Mouse (Mus musculus): Measurements from ENCODE around the gene Tmem117.
A peak's percentile ranks its signal among the peaks of the same experiment; 100 is the strongest.

The Tmem117 gene

GRCm38 (mm10) chr15:94770832-94771578, 142.0 kb downstream of the Tmem117 start:
- DNase-seq (ENCODE audit: low spot score in 2 of 2) = no peak

GRCm38 (mm10) chr15:94771691-94772090, 142.7 kb downstream of the Tmem117 start:
- no peak for DNase-seq (ENCODE audit: low spot score in 2 of 2)

DNA sequence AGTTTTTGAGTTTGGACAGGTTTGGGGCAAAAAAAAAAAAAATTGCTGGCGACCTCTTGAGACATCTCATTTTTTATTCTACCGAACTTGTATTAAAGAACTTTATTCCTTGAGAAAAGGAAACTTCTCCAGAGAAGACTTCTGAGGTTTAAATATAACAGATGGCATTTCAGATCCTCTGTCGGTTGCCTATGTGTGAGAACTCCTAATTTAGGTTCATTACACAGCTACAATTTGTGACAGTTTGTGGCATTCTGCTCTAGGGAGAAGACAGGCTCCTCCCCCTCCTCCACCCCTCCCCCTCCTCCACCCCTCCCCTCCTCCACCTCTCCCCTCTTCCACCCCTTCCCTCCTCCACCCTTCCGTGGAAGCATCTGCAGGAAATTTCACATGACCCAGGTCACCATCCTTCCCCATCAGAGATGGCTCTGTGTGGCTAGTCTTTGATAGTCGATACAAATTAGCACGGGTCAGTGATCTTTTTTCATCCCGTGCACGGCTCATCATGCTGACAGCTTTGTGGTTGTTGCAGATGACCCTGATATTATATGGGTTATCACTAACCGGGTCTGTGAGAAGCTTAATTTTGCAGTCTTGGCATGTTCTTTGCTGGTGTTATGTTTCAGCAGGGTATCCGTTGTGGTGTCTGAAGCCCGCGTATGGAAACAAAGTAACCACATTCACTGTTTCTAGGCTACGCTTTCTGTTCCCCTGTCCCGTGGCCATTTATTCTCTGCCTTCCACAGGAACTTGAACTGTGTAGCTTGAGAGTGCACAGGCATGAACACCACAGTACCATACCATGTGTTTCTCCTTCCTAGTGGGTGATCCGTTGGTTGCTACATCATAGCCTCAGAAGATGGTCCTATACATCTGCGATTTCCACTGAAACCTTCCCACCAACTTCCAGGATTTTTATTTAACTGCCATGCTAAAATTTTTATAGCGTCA, 147.4 kb downstream of the Tmem117 start:
- DNase-seq (ENCODE audit: low spot score in 2 of 2) = no peak

- no peak for DNase-seq (ENCODE audit: low spot score in 2 of 2)
These were observed 152.5 kb downstream of the Tmem117 start for GRCm38 (mm10) chr15:94781556-94781955.

- DNase-seq (ENCODE audit: low spot score in 2 of 2) = no peak
These were observed 164.4 kb downstream of the Tmem117 start for GRCm38 (mm10) chr15:94793455-94793854.

DNA sequence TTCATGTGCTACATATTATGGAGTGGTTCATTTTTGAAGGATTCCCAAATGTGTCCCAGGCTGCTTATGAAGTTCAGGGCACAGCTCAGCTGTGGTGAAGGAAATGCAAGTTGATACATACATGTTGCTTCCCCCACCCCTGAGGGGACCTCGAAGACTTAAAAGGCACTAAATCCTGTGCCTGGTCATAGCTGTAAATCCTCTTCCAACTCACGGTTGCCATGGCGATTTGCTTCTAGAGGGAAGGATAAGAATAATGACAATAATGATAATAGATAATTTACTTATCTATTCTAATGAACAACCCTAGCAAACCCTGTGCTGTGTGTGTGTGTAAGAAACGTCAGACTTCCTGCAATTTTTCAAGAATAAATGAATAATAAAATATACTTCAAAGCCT, 166.5 kb downstream of the Tmem117 start:
- DNase-seq (ENCODE audit: low spot score in 2 of 2) = no peak

- DNase-seq (ENCODE audit: low spot score in 2 of 2) = no peak
These were observed 169.2 kb downstream of the Tmem117 start for GRCm38 (mm10) chr15:94798236-94798635.

- DNase-seq (ENCODE audit: low spot score in 2 of 2) = no peak
These were observed 172.4 kb downstream of the Tmem117 start for GRCm38 (mm10) chr15:94801462-94801861.

GRCm38 (mm10) chr15:94802820-94803219, 173.8 kb downstream of the Tmem117 start:
- peak in 1 of 2 experiments; percentile 17 for DNase-seq (ENCODE audit: low spot score in 2 of 2)

- DNase-seq (ENCODE audit: low spot score in 2 of 2) = no peak
These were observed 174.8 kb downstream of the Tmem117 start for GRCm38 (mm10) chr15:94803624-94804342.

DNA sequence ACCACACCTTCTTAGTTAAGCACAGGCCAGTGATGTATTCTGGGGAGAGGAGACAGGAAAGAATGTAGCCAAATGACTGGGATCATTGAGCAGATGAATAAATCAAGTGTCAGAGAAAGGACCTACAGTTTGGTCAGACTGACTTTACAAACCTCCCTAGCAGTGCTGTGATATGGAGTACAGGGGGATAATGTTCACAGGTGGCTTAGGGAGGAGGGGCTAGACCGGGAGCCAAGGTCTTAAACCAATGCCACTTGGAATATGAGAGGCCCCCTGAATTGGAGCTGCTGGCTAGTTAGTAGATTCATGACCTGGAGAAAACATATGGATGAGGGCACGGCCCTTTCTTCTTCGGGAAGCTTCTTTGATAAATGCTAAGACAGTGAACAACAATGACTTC, 177.0 kb downstream of the Tmem117 start:
- no peak for DNase-seq (ENCODE audit: low spot score in 2 of 2)

DNA sequence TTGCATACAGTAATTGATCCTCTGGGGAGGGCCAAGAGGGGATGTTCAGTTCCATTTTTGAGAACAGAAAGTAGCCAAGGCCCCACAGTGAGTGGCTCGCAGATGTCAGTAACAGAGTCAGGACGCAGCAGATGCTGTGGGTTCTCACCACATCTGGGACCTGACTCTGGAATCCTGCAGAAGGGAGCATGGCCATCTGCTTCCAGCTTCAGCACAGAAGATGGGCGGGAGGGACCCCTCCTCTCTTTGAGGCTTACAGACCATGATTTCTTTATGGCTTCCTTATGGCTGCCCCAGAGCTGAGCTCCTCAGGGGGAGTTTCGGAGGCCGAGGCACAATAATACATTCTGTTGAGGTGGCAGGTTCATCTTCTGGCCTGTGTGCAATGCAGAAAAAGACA, 182.5 kb downstream of the Tmem117 start:
- DNase-seq (ENCODE audit: low spot score in 2 of 2) = no peak

DNA sequence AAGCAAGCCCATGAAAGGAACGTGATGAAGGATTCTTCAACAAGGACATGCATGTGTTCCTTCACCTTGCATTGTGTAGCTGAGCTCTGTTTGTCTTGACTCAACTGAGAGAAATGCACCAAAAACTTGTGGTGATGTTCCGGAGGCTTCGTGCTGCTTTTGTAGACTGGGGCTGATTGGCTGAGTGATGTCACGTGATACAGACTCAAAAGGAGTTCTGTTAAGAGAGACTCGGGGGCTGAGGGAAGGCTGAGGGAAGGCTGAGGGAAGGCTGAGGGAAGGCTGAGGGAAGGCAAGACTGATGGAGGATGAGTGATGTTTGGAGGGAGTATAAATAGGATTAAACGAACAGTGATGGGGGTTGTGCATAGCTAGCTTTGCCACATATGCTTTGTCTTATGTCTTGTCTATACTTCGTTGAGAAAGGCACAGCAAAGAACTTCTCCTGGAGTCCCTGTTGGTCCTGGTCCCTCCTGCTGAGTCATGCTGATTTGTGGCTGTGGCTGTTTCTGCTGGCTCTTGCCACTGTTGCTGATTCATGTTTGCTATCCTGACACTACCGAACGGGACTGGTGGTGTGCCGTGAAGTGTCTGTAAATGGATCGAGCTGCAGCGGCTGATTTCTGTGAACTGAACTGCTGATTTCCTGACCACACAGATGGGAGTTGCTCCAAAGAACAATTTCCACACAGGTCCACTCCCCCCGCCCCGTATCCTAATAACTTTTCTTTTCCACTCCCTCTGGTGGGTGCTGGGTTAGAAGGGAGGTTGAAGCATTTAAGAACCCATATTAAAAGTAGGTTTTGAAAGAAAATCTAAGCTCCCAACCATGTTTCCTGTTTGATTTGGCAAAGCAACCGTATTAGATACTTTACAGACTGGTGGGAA, 185.4 kb downstream of the Tmem117 start:
- DNase-seq (ENCODE audit: low spot score in 2 of 2) = no peak

DNA sequence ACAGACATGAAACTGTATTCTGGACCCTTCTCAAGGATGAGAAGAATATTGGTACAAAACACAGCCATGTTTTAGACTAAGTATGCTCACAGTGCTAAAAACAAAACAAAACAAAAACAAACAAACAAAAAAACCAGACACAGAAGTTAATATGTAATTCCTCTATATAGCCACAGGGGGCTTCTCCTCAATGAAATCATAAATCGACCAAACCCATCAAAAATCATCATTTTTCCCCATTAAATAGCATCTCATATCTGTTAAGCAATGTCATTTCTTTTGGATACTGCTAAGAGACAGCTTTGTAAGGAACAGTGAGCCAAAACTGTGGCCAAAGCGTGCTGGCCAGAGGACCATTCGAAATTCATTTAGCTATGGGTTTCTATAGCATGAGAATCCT, 206.6 kb downstream of the Tmem117 start:
- DNase-seq (ENCODE audit: low spot score in 2 of 2) = no peak

DNA sequence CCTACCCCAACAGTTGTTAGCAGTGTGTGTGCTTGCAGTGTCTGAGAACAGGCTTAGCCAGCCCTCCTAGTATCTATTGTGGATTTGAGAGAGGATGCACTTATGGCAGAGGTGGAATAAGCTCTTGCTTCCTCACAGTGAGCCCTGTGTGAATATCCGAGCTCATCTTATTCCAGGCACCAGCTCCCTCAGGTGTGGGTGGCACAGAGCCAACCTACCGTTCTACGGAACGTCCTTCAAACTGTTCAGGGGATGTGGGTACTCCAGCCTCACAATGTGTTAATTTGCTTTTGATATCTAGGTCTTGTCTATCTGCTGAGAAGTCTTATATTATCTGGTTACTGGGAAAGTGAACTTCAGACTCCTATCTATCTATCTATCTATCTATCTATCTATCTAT, 209.6 kb downstream of the Tmem117 start:
- DNase-seq (ENCODE audit: low spot score in 2 of 2) = no peak

GRCm38 (mm10) chr15:94847501-94847900, 218.5 kb downstream of the Tmem117 start:
- no peak for DNase-seq (ENCODE audit: low spot score in 2 of 2)

DNA sequence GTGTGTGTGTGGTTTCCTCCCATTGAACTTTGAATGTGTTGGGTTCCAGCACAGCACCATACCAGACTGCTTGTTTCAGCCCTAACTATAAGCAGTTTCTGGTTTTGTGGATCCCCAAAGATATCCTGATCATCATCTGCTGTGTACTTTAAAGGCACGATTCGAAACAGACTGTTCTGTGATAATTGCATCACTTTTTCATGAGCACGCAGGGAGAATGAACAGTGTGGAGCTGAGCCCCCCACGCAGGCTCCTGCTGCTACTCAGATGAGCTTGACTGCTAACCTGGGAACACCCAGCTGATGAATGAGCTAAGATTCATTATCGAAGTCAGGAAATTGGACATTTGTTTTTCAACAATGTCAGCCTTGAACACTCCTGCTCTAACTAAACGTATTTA, 230.6 kb downstream of the Tmem117 start:
- peak in 1 of 2 experiments; percentile 16 for DNase-seq (ENCODE audit: low spot score in 2 of 2)

DNA sequence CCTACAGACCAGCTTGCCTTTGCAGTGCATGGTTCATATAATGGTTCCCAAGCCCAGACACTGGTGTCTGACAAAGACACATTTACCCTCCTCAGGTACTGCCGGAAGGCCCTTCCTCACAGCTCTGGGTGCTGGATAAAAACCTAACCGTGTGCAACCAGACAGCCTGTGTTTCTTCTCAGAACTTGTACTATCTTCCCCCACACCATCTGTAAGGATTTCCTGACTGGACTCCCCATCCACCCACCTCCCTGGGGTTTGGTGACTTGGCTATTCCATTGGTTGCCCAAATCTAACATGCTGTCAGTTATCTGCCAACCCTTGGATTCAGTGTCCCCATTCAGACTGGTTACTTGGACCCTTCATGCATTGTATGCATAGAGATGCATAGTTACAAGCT, 232.1 kb downstream of the Tmem117 start:
- DNase-seq (ENCODE audit: low spot score in 2 of 2) = no peak

DNA sequence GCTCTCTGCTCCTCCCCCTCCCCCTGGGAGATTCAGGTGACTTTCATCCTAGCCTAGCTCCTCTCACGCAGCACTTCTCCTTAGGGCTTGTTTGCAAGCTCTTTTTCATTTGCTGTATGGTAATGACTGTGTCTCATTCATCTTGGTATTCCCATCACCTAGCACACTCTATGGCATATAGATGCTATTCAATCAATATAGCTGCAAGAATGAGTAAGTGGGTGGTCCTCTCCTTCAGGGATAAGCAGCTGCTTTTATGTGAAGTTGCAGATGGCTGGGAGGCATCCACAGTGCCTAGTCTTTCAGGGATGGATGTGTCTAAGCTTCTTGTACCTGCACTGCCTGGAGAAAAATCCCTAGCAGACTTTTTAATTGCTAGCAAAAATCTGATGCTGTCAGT, 235.1 kb downstream of the Tmem117 start:
- DNase-seq (ENCODE audit: low spot score in 2 of 2) = no peak

DNA sequence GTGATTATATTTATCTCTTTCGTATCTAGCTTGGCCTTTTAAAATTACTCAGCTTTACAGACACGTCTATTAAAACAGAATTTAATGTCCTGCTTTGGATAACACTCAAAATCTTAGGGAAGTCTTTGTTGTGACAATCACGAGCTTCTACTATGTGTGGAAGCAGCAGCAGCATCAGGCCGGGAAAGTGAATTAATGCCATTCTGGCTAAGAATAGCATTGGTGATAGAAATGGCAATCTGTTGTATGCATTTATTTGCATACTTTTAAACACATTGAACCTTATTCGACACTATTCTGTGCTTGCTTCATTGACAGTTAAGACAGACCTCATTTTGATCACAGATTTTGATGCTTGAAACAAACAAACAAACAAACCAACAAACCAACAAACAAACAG, 239.3 kb downstream of the Tmem117 start:
- DNase-seq (ENCODE audit: low spot score in 2 of 2) = no peak

DNA sequence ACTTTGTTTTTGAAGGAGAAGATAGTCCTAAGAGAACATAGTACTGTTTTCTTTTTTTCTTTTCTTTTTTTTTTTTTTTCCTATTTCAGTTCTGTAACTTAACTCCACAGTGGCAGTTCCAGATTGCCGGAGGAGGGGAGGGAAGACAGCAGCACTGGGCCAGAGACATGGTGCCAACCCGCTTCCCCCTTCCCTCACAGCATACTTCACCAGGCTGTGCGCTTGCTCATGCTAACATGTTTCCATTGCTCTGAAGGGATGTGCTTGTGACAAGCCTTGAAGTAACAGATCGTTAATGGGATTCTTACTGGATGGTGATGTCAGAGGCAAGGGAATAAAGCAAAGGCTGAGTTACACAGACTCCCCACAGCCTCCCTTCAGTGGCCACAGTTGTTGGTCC, 256.0 kb downstream of the Tmem117 start:
- DNase-seq (ENCODE audit: low spot score in 2 of 2) = peak in 1 of 2 experiments; percentile 16
